Mouse (Mus musculus) liver, adult 2 months (tissue): ENCODE results near the gene Otc.

Experiments
- CTCF ChIP-seq: fragments of 200-500 bp; IDR thresholded peaks from 2 replicates; pipeline ENCODE4 v1.5.1; 2011; ENCODE audit warnings: low read depth, low read length, control low read depth
- POLR2A ChIP-seq: fragments of 200-500 bp; IDR thresholded peaks from 2 replicates; pipeline ENCODE4 v1.6.1; 2011; ENCODE audit warnings: low read length, control low read depth; ENCODE audit not compliant: insufficient read depth; ENCODE audit errors: extremely low read depth

DNA sequence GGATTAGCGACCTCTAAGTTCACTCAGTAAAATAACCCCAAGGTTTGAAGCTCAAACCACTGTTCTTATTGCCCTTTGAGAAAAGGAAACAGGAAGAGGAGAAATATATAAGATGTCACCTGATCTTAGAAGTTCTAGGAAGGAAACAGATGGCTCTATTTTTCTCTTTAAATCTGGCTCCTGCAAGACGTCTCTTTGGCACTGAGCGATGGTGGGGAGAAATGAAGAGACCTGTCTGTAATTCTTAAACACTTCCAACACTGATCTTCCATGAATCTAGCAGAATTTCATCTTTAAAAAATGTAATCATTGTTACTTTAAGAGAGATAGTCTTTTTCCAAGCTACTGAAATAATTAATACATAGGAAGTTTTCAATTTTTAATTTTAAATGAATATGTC lies 16.2 kb downstream of the Otc start:
- no peak for TF ChIP-seq POLR2A
- TF ChIP-seq CTCF: no peak
